Mouse (Mus musculus) neural tube, embryonic 12.5 days (tissue): ENCODE data around the gene Socs7. TPM values are rescaled to one million over a fixed set of nuclear protein-coding genes. Genes with fewer than 3 reads are reported as not detected.

Experiments
- ATAC-seq: fragments of 200-750 bp; cut with Nextera tagmentation; 2 replicates; pipeline ENCODE4 v1.8.0; 2017; ENCODE audit warnings: low read depth, mild to moderate bottlenecking, moderate TSS enrichment, moderate library complexity; ENCODE audit not compliant: low FRiP score
- H3K27ac ChIP-seq: fragments of 300-500 bp; sonication (generic); 2 replicates; pipeline ENCODE4 v1.5.1; 2016
- H3K27me3 ChIP-seq: fragments of 300-500 bp; sonication (generic); replicated peaks from 2 replicates; pipeline ENCODE4 v1.6.1; 2016; ENCODE audit warnings: mild to moderate bottlenecking
- H3K36me3 ChIP-seq: fragments of 300-500 bp; sonication (generic); 2 replicates; pipeline ENCODE4 v1.6.1; 2016; ENCODE audit warnings: mild to moderate bottlenecking
- H3K4me1 ChIP-seq: fragments of 300-500 bp; sonication (generic); 2 replicates; pipeline ENCODE4 v1.6.1; 2016
- H3K4me2 ChIP-seq: fragments of 300-500 bp; sonication (generic); replicated peaks from 2 replicates; pipeline ENCODE4 v1.6.1; 2016; ENCODE audit warnings: mild to moderate bottlenecking
- H3K4me3 ChIP-seq: fragments of 300-500 bp; sonication (generic); 2 replicates; pipeline ENCODE4 v1.5.1; 2016
- H3K9ac ChIP-seq: fragments of 300-500 bp; sonication (generic); 2 replicates; pipeline ENCODE4 v1.6.1; 2016; ENCODE audit warnings: mild to moderate bottlenecking
- H3K9me3 ChIP-seq: fragments of 300-500 bp; sonication (generic); 2 replicates; pipeline ENCODE4 v1.6.1; 2016; ENCODE audit warnings: mild to moderate bottlenecking
- WGBS: fragments of 180-500 bp; shearing (Covaris S2); methylation state at CpG from one replicate; pipeline ENCODE4 v1.1.7; 2016; 5-methylcytosine and 5-hydroxymethylcytosine counted together
- polyA plus RNA-seq: library from polyadenylated mRNA; unstranded; fragments of >200 nt; fragmentation: Nextera tagmentation; extraction: Ambion mirVana; gene quantifications from 2 replicates; pipeline ENCODE4 v1.2.1, GENCODE M21; 2016

Gene Socs7
- polyA plus RNA-seq, 1 experiment from 2014 or later, result 9.0 TPM

GRCm38 (mm10) chr11:97441036-97441657 is 78.8 kb downstream of the Socs7 start:
- no peak overlapping the region for H3K27ac ChIP-seq

GRCm38 (mm10) chr11:97441658-97442125 is 79.3 kb downstream of the Socs7 start:
- Histone ChIP-seq H3K4me3 (0 out of 2 replicates have a peak overlapping the region, but pooled peaks have one; percentile 1), H3K27ac (no peak overlapping the region), H3K9ac (no peak overlapping the region), H3K4me2 (peak overlapping the region; percentile 67), H3K4me1 (peaks cover 33% of the 10 kb centered on the region), H3K9me3 (no peaks in the 10 kb centered on the region), H3K27me3 (peaks cover 54% of the 10 kb centered on the region), H3K36me3 (peaks cover 5% of the 10 kb centered on the region; the same call in 1 of the 2 replicates)
- no peak for ATAC-seq
- WGBS, result 10% methylated on average over 3 of the region's 3 CpGs

More at GRCm38 (mm10) chr11:97441036-97441657, 78.8 kb downstream of the Socs7 start:
- Histone ChIP-seq H3K9me3 (no peaks in the 10 kb centered on the region), H3K9ac (0 out of 2 replicates have a peak overlapping the region, but pooled peaks have one; percentile 56), H3K4me2 (peak overlapping the region; percentile 67), H3K4me1 (peaks cover 34% of the 10 kb centered on the region), H3K36me3 (peaks cover 5% of the 10 kb centered on the region; the same call in 1 of the 2 replicates), H3K27me3 (peaks cover 54% of the 10 kb centered on the region), H3K4me3 (0 out of 2 replicates have a peak overlapping the region, but pooled peaks have one; percentile 1)
- ATAC-seq, result no peak
- WGBS, result 64% methylated on average over 15 of the region's 15 CpGs

GRCm38 (mm10) chr11:97442891-97443675 is 80.7 kb downstream of the Socs7 start:
- no peaks in the 10 kb centered on the region for H3K9me3 ChIP-seq
- H3K27me3 ChIP-seq, result peaks cover 51% of the 10 kb centered on the region
- ATAC-seq, result no peak
- H3K27ac ChIP-seq, result no peak overlapping the region
- WGBS, result 87% methylated on average over 11 of the region's 11 CpGs
- H3K4me1 ChIP-seq, result peaks cover 26% of the 10 kb centered on the region
- H3K36me3 ChIP-seq, result peaks cover 5% of the 10 kb centered on the region; the same call in 1 of the 2 replicates
- no peak overlapping the region for H3K4me2 ChIP-seq
- no peak overlapping the region for H3K4me3 ChIP-seq
- H3K9ac ChIP-seq, result no peak overlapping the region

- Histone ChIP-seq H3K4me3 (no peak overlapping the region), H3K4me2 (no peak overlapping the region), H3K9me3 (no peaks in the 10 kb centered on the region), H3K9ac (no peak overlapping the region), H3K4me1 (peaks cover 29% of the 10 kb centered on the region), H3K27me3 (peaks cover 28% of the 10 kb centered on the region), H3K27ac (no peak overlapping the region), H3K36me3 (peaks cover 9% of the 10 kb centered on the region)
- 73% methylated on average over 6 of the region's 6 CpGs for WGBS
- ATAC-seq, result no peak
These were observed 83.2 kb downstream of the Socs7 start for GRCm38 (mm10) chr11:97445596-97445995.

GRCm38 (mm10) chr11:97445999-97446511 is 83.7 kb downstream of the Socs7 start:
- Histone ChIP-seq H3K4me3 (no peak overlapping the region), H3K4me2 (no peak overlapping the region), H3K9me3 (no peaks in the 10 kb centered on the region), H3K27me3 (peaks cover 23% of the 10 kb centered on the region), H3K4me1 (peaks cover 33% of the 10 kb centered on the region), H3K36me3 (peaks cover 9% of the 10 kb centered on the region), H3K27ac (no peak overlapping the region), H3K9ac (no peak overlapping the region)
- ATAC-seq, result no peak
- 67% methylated on average over 4 of the region's 4 CpGs for WGBS

GRCm38 (mm10) chr11:97447979-97448378 is 85.6 kb downstream of the Socs7 start:
- Histone ChIP-seq H3K27me3 (peaks cover 6% of the 10 kb centered on the region; the same call in 1 of the 2 replicates), H3K27ac (no peak overlapping the region), H3K4me2 (no peak overlapping the region), H3K9ac (no peak overlapping the region), H3K4me3 (no peak overlapping the region), H3K9me3 (no peaks in the 10 kb centered on the region), H3K4me1 (peaks cover 30% of the 10 kb centered on the region), H3K36me3 (peaks cover 25% of the 10 kb centered on the region)
- 78% methylated on average over 7 of the region's 7 CpGs for WGBS
- ATAC-seq, result no peak

Other genes with a start within 250 kb of the Socs7 start
- 0.13 TPM in 1 of 2 replicates, not detected in the other for gene Tbx21, start 247.2 kb upstream of the Socs7 start, polyA plus RNA-seq
- 9.5 and 10.5 TPM in 2 replicates for gene Tbkbp1, start 211.1 kb upstream of the Socs7 start, polyA plus RNA-seq
- gene Kpnb1, start 174.7 kb upstream of the Socs7 start, polyA plus RNA-seq, result 52.8 and 53.1 TPM in 2 replicates
- 127 and 133 TPM in 2 replicates for gene Npepps, start 81.9 kb upstream of the Socs7 start, polyA plus RNA-seq
- 42.3 and 48.9 TPM in 2 replicates for gene Mrpl45, start 46.8 kb upstream of the Socs7 start, polyA plus RNA-seq
- gene Gpr179, start 10.5 kb upstream of the Socs7 start, polyA plus RNA-seq, result 0.19 and 0.50 TPM in 2 replicates
- 8.3 and 9.3 TPM in 2 replicates for gene Arhgap23, start 53.0 kb downstream of the Socs7 start, polyA plus RNA-seq
- gene 4933428G20Rik, start 137.8 kb downstream of the Socs7 start, polyA plus RNA-seq, result 0.66 and 0.87 TPM in 2 replicates
- 6.4 and 7.9 TPM in 2 replicates for gene Srcin1, start 213.6 kb downstream of the Socs7 start, polyA plus RNA-seq